Mouse (Mus musculus): ENCODE measurements around the gene Llgl2.

The Llgl2 gene

GRCm38 (mm10) chr11:115903384-115904230 lies 79.8 kb downstream of the Llgl2 start:
- DNase-seq (ENCODE audit: low read depth, low spot score): no peak

- no peak for DNase-seq (ENCODE audit: low read depth, low spot score)
Observed at GRCm38 (mm10) chr11:115904231-115904955, 80.5 kb downstream of the Llgl2 start.
